Mouse (Mus musculus): ENCODE measurements around the gene Daglb.

- TF ChIP-seq CTCF (IDR thresholded peaks at IDR 0.05; ENCODE audit: low read depth, low read length): no peak
- TF ChIP-seq GATA1 (IDR thresholded peaks at IDR 0.05; ENCODE audit: borderline replicate concordance, low read length): no peak
- TF ChIP-seq POLR2AphosphoS5 (IDR thresholded peaks at IDR 0.05; ENCODE audit: insufficient replicate concordance, low read depth, low read length): no peak
Observed at GRCm38 (mm10) chr5:143499686-143500085, 35.3 kb downstream of the Daglb start.

Data from G1E (cell line).